Comparison of ENCODE assay signal across 18 mouse cellular contexts in genomic region chr6:52265913-52266665, GRCm38 (mm10). TPM values are rescaled to one million over a fixed set of nuclear protein-coding genes. Genes with fewer than 3 reads are reported as not detected.
DNase-seq lines count a peak whose midpoint lies in the region; ATAC-seq and TF ChIP-seq lines count a peak whose summit lies in the region.
"Had no signal": no experiment of that assay in that cellular context is flagged by ENCODE, and none has a peak within 500 bp of the region (broad histone marks: within the 10 kb centered on the region; RNA-seq: fewer than 3 reads in every experiment).

No protein-coding gene starts in this region.

- H3K4me1 ChIP-seq in kidney, postnatal 0 days (replicated peaks; ENCODE audit: insufficient read depth, low read length) = no peaks in the 10 kb centered on the region
- peaks cover 2% of the 10 kb centered on the region for H3K4me1 ChIP-seq in embryonic facial prominence, embryonic 10.5 days
- peaks cover 31% of the 10 kb centered on the region for H3K4me1 ChIP-seq in limb, embryonic 15.5 days

- H3K27ac ChIP-seq in kidney, postnatal 0 days = no peak overlapping the region
- no peak overlapping the region for H3K27ac ChIP-seq in embryonic facial prominence, embryonic 10.5 days (replicated peaks)
- 0 out of 2 replicates have a peak overlapping the region, but pooled peaks have one; percentile 33 for H3K27ac ChIP-seq in limb, embryonic 15.5 days
- H3K27ac ChIP-seq: heart, embryonic 13.5 days had no signal

- H3K27me3 ChIP-seq in kidney, postnatal 0 days (ENCODE audit: insufficient read depth, low read length) = peaks cover 92% of the 10 kb centered on the region
- H3K27me3 ChIP-seq in embryonic facial prominence, embryonic 10.5 days (replicated peaks; ENCODE audit: low read depth, poor library complexity, severe bottlenecking) = peaks cover 100% of the 10 kb centered on the region
- H3K27me3 ChIP-seq in limb, embryonic 15.5 days = peaks cover 77% of the 10 kb centered on the region

- no peaks in the 10 kb centered on the region for H3K36me3 ChIP-seq in kidney, postnatal 0 days (ENCODE audit: insufficient read depth, low read length)
- H3K36me3 ChIP-seq in embryonic facial prominence, embryonic 10.5 days (replicated peaks) = no peaks in the 10 kb centered on the region
- no peaks in the 10 kb centered on the region for H3K36me3 ChIP-seq in limb, embryonic 15.5 days
- H3K36me3 ChIP-seq: heart, embryonic 13.5 days had no signal

- no peak for TF ChIP-seq CTCF in kidney, postnatal 0 days (IDR thresholded peaks at IDR 0.05; ENCODE audit: low read depth)

- H3K9me3 ChIP-seq in kidney, postnatal 0 days (replicated peaks; ENCODE audit: low read length) = no peaks in the 10 kb centered on the region
- H3K9me3 ChIP-seq in embryonic facial prominence, embryonic 10.5 days = no peaks in the 10 kb centered on the region
- no peaks in the 10 kb centered on the region for H3K9me3 ChIP-seq in limb, embryonic 15.5 days
- H3K9me3 ChIP-seq: heart, embryonic 13.5 days had no signal

- peak; percentile 37 for DNase-seq in kidney, postnatal 0 days (ENCODE audit: low spot score)
- no peak for DNase-seq in kidney, postnatal 25 days
- DNase-seq in embryo, embryonic 10.5 days (ENCODE audit: low spot score) = peak; percentile 68
- DNase-seq in embryonic facial prominence, embryonic 10.5 days (ENCODE audit: low spot score) = peak; percentile 53
- DNase-seq in layer of hippocampus, postnatal 10 days (ENCODE audit: low spot score in 2 of 2) = no peak
- no peak for DNase-seq in testis, postnatal 10 days (ENCODE audit: low spot score)
- DNase-seq: cerebellum, adult 11-12 months; kidney, adult 8-10 months; liver, postnatal 0 days; lung, postnatal 36 days had no signal

- H3K4me3 ChIP-seq in kidney, postnatal 0 days (replicated peaks; ENCODE audit: low read depth, low read length) = no peak overlapping the region
- no peak overlapping the region for H3K4me3 ChIP-seq in embryonic facial prominence, embryonic 10.5 days
- H3K4me3 ChIP-seq in limb, embryonic 15.5 days = peak overlapping the region; percentile 22
- H3K4me3 ChIP-seq: heart, embryonic 13.5 days had no signal

- ATAC-seq in kidney, postnatal 0 days (replicated peaks; ENCODE audit: low FRiP score, low read depth) = no peak
- no peak for ATAC-seq in limb, embryonic 15.5 days (ENCODE audit: insufficient number of reproducible peaks, low FRiP score, low TSS enrichment, low read depth)
- ATAC-seq: liver, postnatal 0 days had no signal

- WGBS in kidney, postnatal 0 days = 6% methylated on average over 19 of the region's 19 CpGs
- 1% methylated on average over 19 of the region's 19 CpGs for WGBS in embryonic facial prominence, embryonic 10.5 days
- 7% methylated on average over 19 of the region's 19 CpGs for WGBS in limb, embryonic 15.5 days

- no peak overlapping the region for H3K9ac ChIP-seq in kidney, postnatal 0 days (ENCODE audit: low read depth, low read length)
- 0 out of 2 replicates have a peak overlapping the region, but pooled peaks have one; percentile 4 for H3K9ac ChIP-seq in limb, embryonic 15.5 days
- H3K9ac ChIP-seq: heart, embryonic 13.5 days; liver, postnatal 0 days had no signal

- H3K4me2 ChIP-seq in kidney, postnatal 0 days (ENCODE audit: low read length) = no peak overlapping the region
- peak overlapping the region; percentile 42 for H3K4me2 ChIP-seq in limb, embryonic 15.5 days
- H3K4me2 ChIP-seq: heart, embryonic 13.5 days had no signal

RNA-seq across cellular contexts. Expression of gene Hoxa13, which starts 5.4 kb away (rescaled TPM):
- polyA plus RNA-seq in kidney, postnatal 0 days (2015; fragmentation: Nextera tagmentation; extraction: Ambion mirVana) = not detected in 2 replicates
- not detected in 2 replicates for polyA plus RNA-seq in embryonic facial prominence, embryonic 10.5 days (2016; fragmentation: Nextera tagmentation; extraction: Ambion mirVana)
- 11.0 and 17.4 TPM in 2 replicates for polyA plus RNA-seq in limb, embryonic 15.5 days (2015; fragmentation: Nextera tagmentation; extraction: Ambion mirVana)
- total RNA-seq in layer of hippocampus, postnatal 10 days (2021) = not detected
- total RNA-seq: hematopoietic stem cell, adult 5-6 weeks; layer of hippocampus, adult 8-10 months; left cerebral cortex, postnatal 14 days; neutrophil, adult 5-6 weeks had no signal
- polyA plus RNA-seq: heart, embryonic 13.5 days; liver, postnatal 0 days; testis, adult 2 months had no signal

RNA-seq across cellular contexts. Expression of gene Hoxa11, which starts 20.5 kb away (rescaled TPM):
- polyA plus RNA-seq in kidney, postnatal 0 days (2015; fragmentation: Nextera tagmentation; extraction: Ambion mirVana) = 24.7 and 27.7 TPM in 2 replicates
- polyA plus RNA-seq in embryonic facial prominence, embryonic 10.5 days (2016; fragmentation: Nextera tagmentation; extraction: Ambion mirVana) = not detected in 2 replicates
- 23.3 and 33.4 TPM in 2 replicates for polyA plus RNA-seq in limb, embryonic 15.5 days (2015; fragmentation: Nextera tagmentation; extraction: Ambion mirVana)
- total RNA-seq in layer of hippocampus, postnatal 10 days (2021) = not detected
- total RNA-seq: CH12.LX; hematopoietic stem cell, adult 5-6 weeks; layer of hippocampus, adult 8-10 months; left cerebral cortex, postnatal 14 days; neutrophil, adult 5-6 weeks had no signal
- polyA plus RNA-seq: heart, embryonic 13.5 days; liver, postnatal 0 days; testis, adult 2 months had no signal

RNA-seq across cellular contexts. Expression of gene Hoxa10, which starts 25.4 kb away (rescaled TPM):
- 175 and 183 TPM in 2 replicates for polyA plus RNA-seq in kidney, postnatal 0 days (2015; fragmentation: Nextera tagmentation; extraction: Ambion mirVana)
- polyA plus RNA-seq in embryonic facial prominence, embryonic 10.5 days (2016; fragmentation: Nextera tagmentation; extraction: Ambion mirVana) = not detected in 2 replicates
- 86.8 and 108 TPM in 2 replicates for polyA plus RNA-seq in limb, embryonic 15.5 days (2015; fragmentation: Nextera tagmentation; extraction: Ambion mirVana)
- not detected for total RNA-seq in layer of hippocampus, postnatal 10 days (2021)
- total RNA-seq: layer of hippocampus, adult 8-10 months; left cerebral cortex, postnatal 14 days; neutrophil, adult 5-6 weeks had no signal
- polyA plus RNA-seq: heart, embryonic 13.5 days; liver, postnatal 0 days had no signal

RNA-seq across cellular contexts. Expression of gene Hoxa9, which starts 35.2 kb away (rescaled TPM):
- 57.3 and 57.8 TPM in 2 replicates for polyA plus RNA-seq in kidney, postnatal 0 days (2015; fragmentation: Nextera tagmentation; extraction: Ambion mirVana)
- polyA plus RNA-seq in embryonic facial prominence, embryonic 10.5 days (2016; fragmentation: Nextera tagmentation; extraction: Ambion mirVana) = not detected in 2 replicates
- 30.8 and 34.0 TPM in 2 replicates for polyA plus RNA-seq in limb, embryonic 15.5 days (2015; fragmentation: Nextera tagmentation; extraction: Ambion mirVana)
- not detected for total RNA-seq in layer of hippocampus, postnatal 10 days (2021)
- total RNA-seq: layer of hippocampus, adult 8-10 months; left cerebral cortex, postnatal 14 days; neutrophil, adult 5-6 weeks had no signal

RNA-seq across cellular contexts. Expression of gene Hoxa7, which starts 44.4 kb away (rescaled TPM):
- polyA plus RNA-seq in kidney, postnatal 0 days (2015; fragmentation: Nextera tagmentation; extraction: Ambion mirVana) = 29.7 and 31.7 TPM in 2 replicates
- 0.15 TPM in 1 of 2 replicates, not detected in the other for polyA plus RNA-seq in embryonic facial prominence, embryonic 10.5 days (2016; fragmentation: Nextera tagmentation; extraction: Ambion mirVana)
- polyA plus RNA-seq in limb, embryonic 15.5 days (2015; fragmentation: Nextera tagmentation; extraction: Ambion mirVana) = 12.0 and 12.9 TPM in 2 replicates
- total RNA-seq in layer of hippocampus, postnatal 10 days (2021) = not detected
- total RNA-seq: layer of hippocampus, adult 8-10 months; left cerebral cortex, postnatal 14 days; neutrophil, adult 5-6 weeks had no signal

Comparison
In these comparisons a context has a peak if more than half of its experiments do, and no peak if none do; other contexts are left out.
1. DNase-seq: peak in kidney, postnatal 0 days (single experiment), embryo, embryonic 10.5 days (single experiment) and embryonic facial prominence, embryonic 10.5 days (single experiment); none in kidney, postnatal 25 days (0 of 2), layer of hippocampus, postnatal 10 days (0 of 2) and testis, postnatal 10 days (single experiment).
2. RNA of gene Hoxa13, which starts 5.4 kb away (polyA plus RNA-seq): 11.0 to 17.4 TPM in limb, embryonic 15.5 days; not detected in kidney, postnatal 0 days and not detected in embryonic facial prominence, embryonic 10.5 days; every median in the first group is over 10 times any median in the second.
3. RNA of gene Hoxa11, which starts 20.5 kb away (polyA plus RNA-seq): 23.3 to 33.4 TPM in limb, embryonic 15.5 days and 24.7 to 27.7 TPM in kidney, postnatal 0 days; not detected in embryonic facial prominence, embryonic 10.5 days; every median in the first group is over 10 times any median in the second.
4. RNA of gene Hoxa10, which starts 25.4 kb away (polyA plus RNA-seq): 175 to 183 TPM in kidney, postnatal 0 days and 86.8 to 108 TPM in limb, embryonic 15.5 days; not detected in embryonic facial prominence, embryonic 10.5 days; every median in the first group is over 10 times any median in the second.